Mouse (Mus musculus) central nervous system, embryonic 18 days (tissue): ENCODE results near the gene Nt5c2. TPM values are rescaled to one million over a fixed set of nuclear protein-coding genes. Genes with fewer than 3 reads are reported as not detected.

Experiments
- polyA plus RNA-seq: library from polyadenylated mRNA; depleted of rRNA; stranded (reverse); fragments of >200 nt; gene quantifications from 2 replicates; pipeline ENCODE4 v1.2.3, GENCODE M21; 2012; rRNA removed

The Nt5c2 gene
- polyA plus RNA-seq = 47.3 and 49.5 TPM in 2 replicates

DNA sequence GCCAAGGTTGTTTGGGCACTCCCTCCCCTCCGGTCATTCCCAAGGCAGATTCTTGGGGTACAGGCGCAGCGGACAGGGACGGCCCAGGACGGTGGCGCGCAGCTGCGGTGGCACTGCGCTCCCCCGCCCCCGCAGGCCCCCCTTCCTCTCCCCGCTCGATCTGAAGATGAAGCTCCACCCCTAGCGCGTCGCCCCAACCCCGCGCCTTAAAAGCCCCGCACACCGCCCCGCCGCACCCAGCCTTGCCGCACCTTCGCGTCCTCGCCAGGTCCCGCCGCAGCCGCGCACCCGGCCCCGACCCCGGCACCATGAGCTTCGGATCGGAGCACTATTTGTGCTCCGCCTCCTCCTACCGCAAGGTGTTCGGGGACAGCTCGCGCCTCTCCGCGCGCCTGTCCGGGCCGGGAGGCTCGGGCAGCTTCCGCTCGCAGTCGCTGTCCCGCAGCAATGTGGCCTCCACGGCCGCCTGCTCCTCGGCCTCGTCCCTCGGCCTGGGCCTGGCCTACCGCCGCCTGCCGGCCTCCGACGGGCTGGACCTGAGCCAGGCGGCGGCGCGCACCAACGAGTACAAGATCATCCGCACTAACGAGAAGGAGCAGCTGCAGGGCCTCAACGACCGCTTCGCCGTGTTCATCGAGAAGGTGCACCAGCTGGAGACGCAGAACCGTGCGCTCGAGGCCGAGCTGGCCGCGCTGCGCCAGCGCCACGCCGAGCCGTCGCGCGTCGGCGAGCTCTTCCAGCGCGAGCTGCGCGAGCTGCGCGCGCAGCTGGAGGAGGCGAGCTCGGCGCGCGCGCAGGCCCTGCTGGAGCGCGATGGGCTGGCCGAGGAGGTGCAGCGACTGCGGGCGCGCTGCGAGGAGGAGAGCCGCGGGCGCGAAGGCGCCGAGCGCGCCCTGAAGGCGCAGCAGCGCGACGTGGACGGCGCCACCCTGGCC is at the start of gene Nt5c2, which contains the start of gene Ina:
Gene Nt5c2, minus strand, starts transcription at position 707 of the 935 bp plus-strand sequence.
Gene Ina, plus strand, starts transcription at position 252 of the 935 bp plus-strand sequence.

DNA sequence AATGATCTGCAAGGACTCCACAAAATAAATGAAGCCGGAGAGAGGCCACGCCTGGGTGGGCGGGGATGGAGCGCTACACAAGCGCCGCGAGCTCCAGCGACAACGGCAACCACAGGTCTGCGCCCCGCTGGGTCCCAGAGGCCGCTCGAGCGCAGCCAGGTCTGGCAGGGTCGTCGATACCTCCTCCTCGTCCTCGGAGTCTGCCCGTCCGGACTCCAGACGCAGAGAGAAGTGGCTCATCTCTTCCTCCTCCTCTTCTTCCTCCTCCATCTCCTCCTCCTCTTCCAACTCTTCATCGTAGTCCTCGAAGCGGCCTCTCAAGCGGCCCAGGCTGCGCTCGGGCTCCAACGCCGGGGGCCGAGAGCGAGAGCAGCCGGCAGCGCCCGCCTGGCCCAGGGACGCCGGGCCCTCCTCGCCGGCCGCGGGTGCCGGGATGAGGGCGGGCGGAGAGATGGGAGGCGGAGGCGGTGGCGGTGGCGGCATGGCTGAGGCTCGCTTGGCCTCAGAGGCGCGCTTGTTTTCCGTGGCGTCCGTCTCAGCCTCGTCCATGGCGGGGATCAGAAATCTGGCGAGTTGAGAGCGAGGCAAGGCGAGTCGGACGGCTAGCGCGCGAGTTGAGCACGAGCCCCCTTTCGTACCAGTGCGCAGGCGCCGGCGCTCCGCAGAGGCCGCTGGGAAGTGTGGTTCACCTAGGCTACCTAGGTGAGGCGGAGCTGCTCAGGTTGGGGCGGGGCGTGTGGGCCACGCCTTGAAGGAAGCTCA is 35.5 kb upstream of the Nt5c2 start, which contains the start of gene Pcgf6:
Gene Pcgf6, minus strand, starts transcription at position 636 of the 762 bp plus-strand sequence.

Other genes with a start within 250 kb of the Nt5c2 start
- gene Ina, start 455 bp downstream of the Nt5c2 start, polyA plus RNA-seq = 300 and 304 TPM in 2 replicates
- gene Pcgf6, start 35.8 kb upstream of the Nt5c2 start, polyA plus RNA-seq = 79.2 and 86.3 TPM in 2 replicates
- 8.5 and 9.1 TPM in 2 replicates for gene Taf5, start 52.6 kb upstream of the Nt5c2 start, polyA plus RNA-seq
- 933 and 1,086 TPM in 2 replicates for gene Usmg5, start 75.5 kb upstream of the Nt5c2 start, polyA plus RNA-seq
- gene Pdcd11, start 75.6 kb upstream of the Nt5c2 start, polyA plus RNA-seq = 14.9 and 15.4 TPM in 2 replicates
- gene Calhm2, start 123.1 kb upstream of the Nt5c2 start, polyA plus RNA-seq = 1.3 and 1.5 TPM in 2 replicates
- gene Calhm1, start 129.1 kb upstream of the Nt5c2 start, polyA plus RNA-seq = not detected in 2 replicates
- not detected in 2 replicates for gene Calhm3, start 142.6 kb upstream of the Nt5c2 start, polyA plus RNA-seq
- 22.0 and 24.4 TPM in 2 replicates for gene Neurl1a, start 163.7 kb upstream of the Nt5c2 start, polyA plus RNA-seq